Mouse (Mus musculus): ENCODE results near the gene Kat2a. TPM values are rescaled to one million over a fixed set of nuclear protein-coding genes. Genes with fewer than 3 reads are reported as not detected.

The Kat2a gene
- polyA plus RNA-seq (2012; rRNA removed) (13.0 and 13.8 TPM in 2 replicates), polyA plus RNA-seq (2014; fragmentation: Nextera tagmentation; extraction: Ambion mirVana) (12.7 and 14.6 TPM in 2 replicates)

GRCm38 (mm10) chr11:100711783-100712615 is at the start of gene Kat2a:
Kat2a (minus strand) TSS chr11:100712465.
- DNase-seq (ENCODE audit: low read depth in 3 of 3, low spot score in 3 of 3) (peak; percentile 44 to 55 (median 51)), ATAC-seq (ENCODE audit: insufficient read depth) (peak; percentile 63)
- H3K9ac ChIP-seq (replicated peaks) = peak within 1 kb of the TSS; percentile 91
- H3K4me3 ChIP-seq (ENCODE audit: insufficient read depth in 1 of 2, low read depth in 2 of 2, low read length in 2 of 2) = peak within 1 kb of the TSS; percentile 68 to 90
- WGBS (ENCODE audit: insufficient replicate concordance) = 2% methylated on average over 48 of the region's 48 CpGs
- H3K4me1 ChIP-seq (replicated peaks; ENCODE audit: control insufficient read depth in 2 of 2, insufficient read depth in 2 of 2, low read length in 1 of 2) = peaks cover 25 to 33% of the 10 kb centered on the region in 2 experiments
- TF ChIP-seq EP300 (IDR thresholded peaks at IDR 0.05; ENCODE audit: low read depth) = no peak
- TF ChIP-seq CTCF (IDR thresholded peaks at IDR 0.05; ENCODE audit: low read depth) = no peak
- peaks cover 21% of the 10 kb centered on the region for H3K36me3 ChIP-seq (replicated peaks; ENCODE audit: control insufficient read depth, insufficient read depth, low read depth)
- H3K27me3 ChIP-seq (ENCODE audit: control insufficient read depth, insufficient read depth, low read length) = no peaks in the 10 kb centered on the region
- peak within 1 kb of the TSS; percentile 67 for H3K27ac ChIP-seq
- H3K4me2 ChIP-seq (ENCODE audit: low read depth) = peak within 1 kb of the TSS; percentile 97
- no peaks in the 10 kb centered on the region for H3K9me3 ChIP-seq (ENCODE audit: control insufficient read depth, low read length)

- no peaks in the 10 kb centered on the region for H3K9me3 ChIP-seq (ENCODE audit: control insufficient read depth, low read length)
- H3K27me3 ChIP-seq (ENCODE audit: control insufficient read depth, insufficient read depth, low read length) = peaks cover 34% of the 10 kb centered on the region
- peak overlapping the region; percentile 55 to 57 for H3K4me3 ChIP-seq (ENCODE audit: insufficient read depth in 1 of 2, low read depth in 2 of 2, low read length in 2 of 2)
- H3K4me2 ChIP-seq (ENCODE audit: low read depth) = peak overlapping the region; percentile 79
- peak; percentile 67; the same call in 1 of the 2 replicates for ATAC-seq (ENCODE audit: insufficient read depth)
- peak in 2 of 3 experiments; percentile 53 to 70 for DNase-seq (ENCODE audit: low read depth in 3 of 3, low spot score in 3 of 3)
- H3K36me3 ChIP-seq (replicated peaks; ENCODE audit: control insufficient read depth, insufficient read depth, low read depth) = no peaks in the 10 kb centered on the region
- H3K4me1 ChIP-seq (replicated peaks; ENCODE audit: control insufficient read depth in 2 of 2, insufficient read depth in 2 of 2, low read length in 1 of 2) = peaks cover 0 to 4% of the 10 kb centered on the region in 2 experiments; a peak in 3 of 4 replicates
- H3K9ac ChIP-seq (replicated peaks) = peak overlapping the region; percentile 43
- H3K27ac ChIP-seq = no peak overlapping the region
- TF ChIP-seq CTCF (IDR thresholded peaks at IDR 0.05; ENCODE audit: low read depth) (peak; percentile 88), EP300 (IDR thresholded peaks at IDR 0.05; ENCODE audit: low read depth) (no peak)
- under 1% methylated on average over 27 of the region's 27 CpGs for WGBS (ENCODE audit: insufficient replicate concordance)
These were observed 49.3 kb upstream of the Kat2a start for GRCm38 (mm10) chr11:100761547-100762045.

- no peak within 1 kb of the TSS for H3K27ac ChIP-seq
- no peak within 1 kb of the TSS for H3K9ac ChIP-seq (replicated peaks)
- peaks cover 34% of the 10 kb centered on the region for H3K27me3 ChIP-seq (ENCODE audit: control insufficient read depth, insufficient read depth, low read length)
- H3K4me3 ChIP-seq (ENCODE audit: insufficient read depth in 1 of 2, low read depth in 2 of 2, low read length in 2 of 2) = peak within 1 kb of the TSS in 1 of 2 experiments; percentile 39; a peak in 2 of 4 replicates
- no peaks in the 10 kb centered on the region for H3K9me3 ChIP-seq (ENCODE audit: control insufficient read depth, low read length)
- ATAC-seq (ENCODE audit: insufficient read depth) (peak; percentile 40; the same call in 1 of the 2 replicates), DNase-seq (ENCODE audit: low read depth in 3 of 3, low spot score in 3 of 3) (no peak)
- TF ChIP-seq CTCF (IDR thresholded peaks at IDR 0.05; ENCODE audit: low read depth) (peak; percentile 55), EP300 (IDR thresholded peaks at IDR 0.05; ENCODE audit: low read depth) (no peak)
- under 1% methylated on average over 49 of the region's 51 CpGs for WGBS (ENCODE audit: insufficient replicate concordance)
- H3K4me2 ChIP-seq (ENCODE audit: low read depth) = peak within 1 kb of the TSS; percentile 68
- no peaks in the 10 kb centered on the region for H3K36me3 ChIP-seq (replicated peaks; ENCODE audit: control insufficient read depth, insufficient read depth, low read depth)
- H3K4me1 ChIP-seq (replicated peaks; ENCODE audit: control insufficient read depth in 2 of 2, insufficient read depth in 2 of 2, low read length in 1 of 2) = peaks cover 0 to 4% of the 10 kb centered on the region in 2 experiments; a peak in 3 of 4 replicates
These were observed 47.5 kb upstream of the Kat2a start, which contains the start of gene Kcnh4 for GRCm38 (mm10) chr11:100759611-100760233. Kcnh4 (minus strand) TSS chr11:100759942.

- H3K36me3 ChIP-seq (replicated peaks; ENCODE audit: control insufficient read depth, insufficient read depth, low read depth) = no peaks in the 10 kb centered on the region
- ATAC-seq (ENCODE audit: insufficient read depth) = no peak
- 2% methylated on average over 35 of the region's 35 CpGs for WGBS (ENCODE audit: insufficient replicate concordance)
- no peak for DNase-seq (ENCODE audit: low read depth in 3 of 3, low spot score in 3 of 3)
- H3K9ac ChIP-seq (replicated peaks) = no peak overlapping the region
- TF ChIP-seq EP300 (IDR thresholded peaks at IDR 0.05; ENCODE audit: low read depth) (no peak), CTCF (IDR thresholded peaks at IDR 0.05; ENCODE audit: low read depth) (0 out of 2 replicates have a peak, but pooled peaks have one; percentile 14)
- peaks cover 0 to 4% of the 10 kb centered on the region in 2 experiments; a peak in 3 of 4 replicates for H3K4me1 ChIP-seq (replicated peaks; ENCODE audit: control insufficient read depth in 2 of 2, insufficient read depth in 2 of 2, low read length in 1 of 2)
- H3K4me3 ChIP-seq (ENCODE audit: insufficient read depth in 1 of 2, low read depth in 2 of 2, low read length in 2 of 2) = peak overlapping the region in 1 of 2 experiments; percentile 39; a peak in 2 of 4 replicates
- peaks cover 34% of the 10 kb centered on the region for H3K27me3 ChIP-seq (ENCODE audit: control insufficient read depth, insufficient read depth, low read length)
- H3K4me2 ChIP-seq (ENCODE audit: low read depth) = peak overlapping the region; percentile 68
- no peak overlapping the region for H3K27ac ChIP-seq
- no peaks in the 10 kb centered on the region for H3K9me3 ChIP-seq (ENCODE audit: control insufficient read depth, low read length)
These were observed 46.7 kb upstream of the Kat2a start for GRCm38 (mm10) chr11:100758707-100759610.

All from liver, embryonic 14.5 days (tissue).